Mouse (Mus musculus): ENCODE results near the gene 1700102P08Rik. TPM values are rescaled to one million over a fixed set of nuclear protein-coding genes. Genes with fewer than 3 reads are reported as not detected.

The 1700102P08Rik gene
- polyA plus RNA-seq, 1 experiment from 2014 or later: 2.2 TPM

DNA sequence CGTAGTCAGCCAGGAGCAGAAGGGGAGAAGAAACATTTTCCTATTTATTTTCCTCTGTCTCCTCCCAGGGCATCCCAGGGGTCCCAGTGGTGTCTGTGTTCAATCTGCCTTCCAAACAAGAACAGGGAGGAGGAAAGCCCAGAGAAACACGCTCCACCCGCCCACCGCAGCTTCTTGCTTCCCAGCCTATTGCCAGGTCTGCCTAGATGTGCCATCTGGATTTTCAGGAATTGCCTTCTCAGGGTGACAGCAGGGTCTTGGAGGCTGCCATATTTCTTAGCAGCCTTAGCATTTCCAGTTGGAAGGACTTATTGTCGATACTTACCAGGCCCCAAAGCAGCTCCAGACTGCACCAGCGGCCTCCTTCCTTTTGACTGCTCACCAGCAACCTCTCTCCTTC, 46.6 kb downstream of the 1700102P08Rik start:
- DNase-seq (ENCODE audit: low spot score) (no peak), ATAC-seq (ENCODE audit: low FRiP score) (no peak)
- no peak overlapping the region for H3K9ac ChIP-seq
- no peaks in the 10 kb centered on the region for H3K27me3 ChIP-seq (ENCODE audit: control insufficient read depth, insufficient read depth, low read length)
- no peak overlapping the region for H3K4me3 ChIP-seq (replicated peaks; ENCODE audit: low read length)
- H3K27ac ChIP-seq: no peak overlapping the region
- no peaks in the 10 kb centered on the region for H3K36me3 ChIP-seq (replicated peaks; ENCODE audit: control insufficient read depth, insufficient read depth)
- H3K4me2 ChIP-seq (replicated peaks): no peak overlapping the region
- H3K4me1 ChIP-seq (replicated peaks; ENCODE audit: control insufficient read depth, insufficient read depth, low read length): 0 out of 2 replicates have a peak, but pooled peaks cover 4% of the 10 kb centered on the region
- no peaks in the 10 kb centered on the region for H3K9me3 ChIP-seq (ENCODE audit: control insufficient read depth, low read length)
- 89% methylated on average over 6 of the region's 6 CpGs for WGBS

DNA sequence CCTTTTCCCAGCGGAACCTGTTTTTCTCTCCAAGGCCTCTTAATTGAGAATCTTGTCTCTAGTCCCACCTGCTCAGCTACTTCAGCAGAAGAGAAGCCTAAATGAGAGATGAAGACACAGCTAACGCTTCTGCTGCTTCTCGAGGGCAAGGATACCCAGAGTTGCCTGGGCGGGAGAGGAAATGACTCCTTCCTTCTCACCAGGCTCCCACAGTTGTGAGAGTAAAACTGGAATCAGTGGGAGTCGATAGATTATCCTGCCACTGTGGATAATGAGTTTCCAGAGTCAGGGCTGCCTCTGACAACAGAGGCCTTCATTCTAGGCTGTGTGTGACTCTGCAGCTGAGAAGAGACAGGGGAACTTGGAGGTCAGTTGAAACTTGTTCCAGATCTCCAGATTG, 47.9 kb downstream of the 1700102P08Rik start:
- Histone ChIP-seq H3K4me1 (replicated peaks; ENCODE audit: control insufficient read depth, insufficient read depth, low read length) (0 out of 2 replicates have a peak, but pooled peaks cover 4% of the 10 kb centered on the region), H3K4me3 (replicated peaks; ENCODE audit: low read length) (no peak overlapping the region), H3K9me3 (ENCODE audit: control insufficient read depth, low read length) (no peaks in the 10 kb centered on the region), H3K9ac (no peak overlapping the region), H3K27ac (no peak overlapping the region), H3K36me3 (replicated peaks; ENCODE audit: control insufficient read depth, insufficient read depth) (no peaks in the 10 kb centered on the region), H3K4me2 (replicated peaks) (no peak overlapping the region), H3K27me3 (ENCODE audit: control insufficient read depth, insufficient read depth, low read length) (no peaks in the 10 kb centered on the region)
- 82% methylated on average over 5 of the region's 5 CpGs for WGBS
- ATAC-seq (ENCODE audit: low FRiP score): no peak
- no peak for DNase-seq (ENCODE audit: low spot score)

DNA sequence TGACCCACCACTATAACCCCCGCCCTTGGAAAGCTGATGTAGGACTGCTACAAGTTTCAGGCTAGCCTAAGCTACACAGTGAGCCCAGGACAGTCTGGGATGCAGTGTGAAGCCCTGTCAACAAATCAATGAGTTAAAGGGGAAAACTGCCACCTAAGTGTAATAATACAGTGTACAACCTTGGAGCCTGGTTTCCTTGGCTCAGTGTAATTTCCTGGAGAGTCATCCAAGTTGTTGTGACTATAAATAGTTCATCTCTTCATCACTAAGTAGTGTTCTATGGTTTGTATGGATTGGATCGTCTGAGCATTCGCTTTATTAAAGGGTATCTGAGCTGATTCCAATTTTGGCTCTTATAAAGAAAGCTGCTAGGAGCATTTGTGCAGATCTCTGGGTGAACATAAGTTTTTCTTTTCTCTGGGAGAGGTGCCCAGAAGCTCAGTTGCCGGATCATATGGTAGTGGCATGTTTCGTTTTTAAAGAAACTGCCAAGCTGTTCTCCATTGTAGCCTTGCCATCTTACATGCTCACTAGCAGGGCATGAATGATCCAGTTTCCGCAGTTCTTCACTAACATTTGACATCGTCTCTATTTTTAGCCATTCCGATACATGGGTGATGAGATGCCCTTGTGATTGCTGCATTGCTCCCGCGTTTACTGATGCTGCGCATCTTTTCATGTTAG, 48.8 kb downstream of the 1700102P08Rik start:
- WGBS: 91% methylated on average over 11 of the region's 11 CpGs
- no peak overlapping the region for H3K27ac ChIP-seq
- ATAC-seq (ENCODE audit: low FRiP score) (no peak), DNase-seq (ENCODE audit: low spot score) (no peak)
- H3K4me1 ChIP-seq (replicated peaks; ENCODE audit: control insufficient read depth, insufficient read depth, low read length): 0 out of 2 replicates have a peak, but pooled peaks cover 3% of the 10 kb centered on the region
- H3K36me3 ChIP-seq (replicated peaks; ENCODE audit: control insufficient read depth, insufficient read depth): no peaks in the 10 kb centered on the region
- no peak overlapping the region for H3K9ac ChIP-seq
- H3K4me3 ChIP-seq (replicated peaks; ENCODE audit: low read length): no peak overlapping the region
- H3K9me3 ChIP-seq (ENCODE audit: control insufficient read depth, low read length): no peaks in the 10 kb centered on the region
- no peak overlapping the region for H3K4me2 ChIP-seq (replicated peaks)
- H3K27me3 ChIP-seq (ENCODE audit: control insufficient read depth, insufficient read depth, low read length): no peaks in the 10 kb centered on the region

DNA sequence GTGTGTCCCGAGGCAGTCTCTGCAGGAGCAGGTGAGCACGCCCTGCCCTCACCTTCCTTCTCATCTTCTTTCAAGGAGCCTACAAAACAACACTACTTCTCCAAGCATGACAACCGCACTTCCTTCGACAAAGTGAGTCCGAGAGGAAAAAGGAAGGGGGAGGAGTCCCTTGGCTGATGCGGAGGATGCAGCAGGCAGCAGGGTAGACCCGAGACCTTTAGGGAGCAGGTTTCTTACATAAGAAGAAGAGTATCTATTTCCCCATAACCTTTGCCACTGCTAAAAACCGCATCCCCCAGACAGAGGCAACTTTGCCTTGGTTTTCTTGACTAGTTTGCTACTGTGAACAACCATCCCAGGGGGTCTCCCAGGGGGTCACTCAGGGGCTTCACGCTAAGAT, 52.5 kb downstream of the 1700102P08Rik start:
- Histone ChIP-seq H3K36me3 (replicated peaks; ENCODE audit: control insufficient read depth, insufficient read depth) (peaks cover 19% of the 10 kb centered on the region), H3K4me2 (replicated peaks) (no peak overlapping the region), H3K4me1 (replicated peaks; ENCODE audit: control insufficient read depth, insufficient read depth, low read length) (peaks cover 11% of the 10 kb centered on the region), H3K27ac (no peak overlapping the region), H3K9me3 (ENCODE audit: control insufficient read depth, low read length) (no peaks in the 10 kb centered on the region), H3K27me3 (ENCODE audit: control insufficient read depth, insufficient read depth, low read length) (no peaks in the 10 kb centered on the region), H3K9ac (no peak overlapping the region), H3K4me3 (replicated peaks; ENCODE audit: low read length) (no peak overlapping the region)
- WGBS: 59% methylated on average over 9 of the region's 9 CpGs
- DNase-seq (ENCODE audit: low spot score) (no peak), ATAC-seq (ENCODE audit: low FRiP score) (no peak)

DNA sequence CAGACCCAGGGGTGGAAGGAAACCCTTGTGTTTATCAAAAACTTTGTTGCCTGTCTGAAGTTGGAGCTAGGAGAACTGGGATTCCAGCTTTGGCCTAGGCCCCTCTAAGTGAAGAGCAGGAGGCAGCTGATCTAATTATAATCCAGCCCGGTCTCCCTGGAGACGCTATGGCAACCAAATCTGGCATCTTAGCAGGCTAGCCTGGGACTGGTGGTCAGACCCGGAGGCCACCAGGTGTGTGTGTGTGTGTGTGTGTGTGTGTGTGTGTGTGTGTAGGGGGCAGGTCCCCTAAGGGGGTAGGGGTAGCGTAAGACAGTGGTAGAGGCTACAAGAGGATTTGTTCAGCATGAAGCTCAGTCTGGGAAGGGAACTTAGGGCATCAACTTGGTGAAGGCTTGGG, 57.3 kb downstream of the 1700102P08Rik start:
- H3K4me2 ChIP-seq (replicated peaks): peak overlapping the region; percentile 60
- H3K9ac ChIP-seq: peak overlapping the region; percentile 74
- peak; percentile 43 for ATAC-seq (ENCODE audit: low FRiP score)
- no peaks in the 10 kb centered on the region for H3K9me3 ChIP-seq (ENCODE audit: control insufficient read depth, low read length)
- H3K4me3 ChIP-seq (replicated peaks; ENCODE audit: low read length): peak overlapping the region; percentile 48
- H3K4me1 ChIP-seq (replicated peaks; ENCODE audit: control insufficient read depth, insufficient read depth, low read length): peaks cover 43% of the 10 kb centered on the region
- peak overlapping the region; percentile 85 for H3K27ac ChIP-seq
- H3K36me3 ChIP-seq (replicated peaks; ENCODE audit: control insufficient read depth, insufficient read depth): peaks cover 19% of the 10 kb centered on the region
- WGBS: 21% methylated on average over 4 of the region's 4 CpGs
- peak; percentile 74 for DNase-seq (ENCODE audit: low spot score)
- no peaks in the 10 kb centered on the region for H3K27me3 ChIP-seq (ENCODE audit: control insufficient read depth, insufficient read depth, low read length)

DNA sequence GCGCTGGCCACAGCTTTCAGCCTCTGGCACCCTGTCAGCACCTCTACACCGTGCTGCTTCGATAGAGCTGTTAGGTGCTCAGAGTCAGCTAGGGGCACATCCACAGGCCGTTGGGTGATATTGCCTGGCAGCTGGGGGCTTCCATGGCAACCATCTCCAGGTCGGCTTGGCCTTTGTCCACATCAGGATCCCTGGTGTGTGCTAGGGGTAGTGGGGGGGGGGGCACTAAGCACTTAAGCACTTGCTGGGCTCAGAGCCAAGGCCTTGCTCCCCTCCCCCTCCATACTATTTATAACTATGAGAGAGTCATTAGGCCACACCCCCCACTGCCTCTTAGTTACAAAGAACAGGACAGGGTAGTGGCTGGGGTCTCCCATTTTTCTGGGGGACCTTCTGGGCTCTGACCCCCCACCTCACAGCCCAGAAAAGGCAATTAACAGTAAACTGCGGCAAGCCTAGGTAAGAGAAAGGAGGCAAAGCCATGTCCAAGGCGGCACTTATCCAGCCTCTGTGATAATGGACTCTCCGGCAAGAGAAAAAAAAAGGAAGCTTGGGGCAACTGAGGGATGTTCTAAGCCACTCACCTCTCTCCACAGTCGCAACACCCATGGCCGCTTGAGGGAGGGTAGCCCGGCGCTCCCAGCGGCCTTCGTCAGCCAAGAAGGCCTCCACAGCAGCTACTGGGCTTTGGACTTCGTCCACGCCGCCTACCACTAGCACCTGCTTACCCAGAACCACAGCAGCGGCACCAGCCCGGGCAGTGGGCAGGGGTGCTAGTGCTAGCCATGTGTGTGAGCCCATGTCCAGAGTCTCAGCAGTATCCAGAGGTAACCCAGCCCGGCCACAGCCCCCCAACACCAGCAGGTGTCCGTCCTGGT, 57.9 kb downstream of the 1700102P08Rik start:
- H3K9me3 ChIP-seq (ENCODE audit: control insufficient read depth, low read length): no peaks in the 10 kb centered on the region
- peak overlapping the region; percentile 74 for H3K9ac ChIP-seq
- peak; percentile 39 for ATAC-seq (ENCODE audit: low FRiP score)

DNA sequence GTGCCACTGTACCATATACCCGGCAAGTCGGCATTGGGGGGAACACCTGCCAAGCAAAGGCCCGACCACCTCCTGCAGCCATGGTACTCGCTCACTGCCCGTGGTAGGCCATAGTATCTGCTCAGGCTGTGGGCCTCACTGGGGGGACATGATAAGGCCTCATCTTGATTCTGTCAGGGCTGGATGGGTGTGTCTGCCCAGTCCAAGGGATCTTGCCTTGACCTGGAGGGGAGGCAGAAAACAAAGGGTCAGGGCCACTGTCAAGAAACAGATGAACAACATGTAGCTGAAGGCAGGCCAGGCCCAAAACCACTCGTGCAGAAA, 58.5 kb downstream of the 1700102P08Rik start:
- Histone ChIP-seq H3K9ac (peak overlapping the region; percentile 74), H3K9me3 (ENCODE audit: control insufficient read depth, low read length) (no peaks in the 10 kb centered on the region), H3K4me3 (replicated peaks; ENCODE audit: low read length) (peak overlapping the region; percentile 48), H3K27me3 (ENCODE audit: control insufficient read depth, insufficient read depth, low read length) (no peaks in the 10 kb centered on the region), H3K4me1 (replicated peaks; ENCODE audit: control insufficient read depth, insufficient read depth, low read length) (peaks cover 43% of the 10 kb centered on the region), H3K4me2 (replicated peaks) (peak overlapping the region; percentile 60), H3K36me3 (replicated peaks; ENCODE audit: control insufficient read depth, insufficient read depth) (peaks cover 19% of the 10 kb centered on the region), H3K27ac (peak overlapping the region; percentile 85)
- ATAC-seq (ENCODE audit: low FRiP score): no peak
- 78% methylated on average over 6 of the region's 6 CpGs for WGBS
- DNase-seq (ENCODE audit: low spot score): no peak

More for the DNA sequence above, 57.9 kb downstream of the 1700102P08Rik start:
- peak; percentile 73 for DNase-seq (ENCODE audit: low spot score)
- peak overlapping the region; percentile 60 for H3K4me2 ChIP-seq (replicated peaks)
- WGBS: 48% methylated on average over 21 of the region's 21 CpGs
- H3K27me3 ChIP-seq (ENCODE audit: control insufficient read depth, insufficient read depth, low read length): no peaks in the 10 kb centered on the region
- H3K4me1 ChIP-seq (replicated peaks; ENCODE audit: control insufficient read depth, insufficient read depth, low read length): peaks cover 43% of the 10 kb centered on the region
- H3K36me3 ChIP-seq (replicated peaks; ENCODE audit: control insufficient read depth, insufficient read depth): peaks cover 19% of the 10 kb centered on the region
- peak overlapping the region; percentile 48 for H3K4me3 ChIP-seq (replicated peaks; ENCODE audit: low read length)
- H3K27ac ChIP-seq: peak overlapping the region; percentile 85

DNA sequence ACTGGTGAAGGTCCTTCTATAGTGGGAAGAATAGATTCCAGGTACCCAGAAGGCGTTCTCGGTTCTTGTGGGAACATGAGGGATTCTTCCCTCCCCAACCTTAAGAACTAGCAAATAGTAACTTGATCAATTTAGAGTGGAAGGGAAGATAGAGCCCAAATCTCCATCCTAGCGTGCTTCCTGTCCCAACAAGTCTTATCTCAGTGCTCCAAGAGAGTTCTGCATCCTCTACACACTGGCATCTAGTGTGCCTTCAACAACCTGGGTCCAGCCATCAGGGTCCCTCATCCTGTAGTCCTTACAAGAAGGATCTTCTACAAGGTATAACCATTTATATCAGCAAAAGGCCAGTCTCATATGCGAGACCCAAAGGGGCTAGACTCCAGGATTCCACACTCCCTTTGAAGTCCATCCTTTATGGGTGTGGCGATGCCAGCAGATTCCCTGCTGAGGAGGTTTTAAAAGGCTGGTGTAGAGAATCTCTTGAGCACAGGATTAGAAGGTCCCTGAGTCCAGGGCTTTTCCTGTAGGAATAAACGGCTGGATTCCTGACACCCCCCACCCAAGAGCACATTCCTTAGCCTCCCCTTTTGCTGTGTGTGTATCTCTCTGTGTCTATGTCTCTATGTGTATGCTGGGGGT, 59.0 kb downstream of the 1700102P08Rik start:
- no peaks in the 10 kb centered on the region for H3K27me3 ChIP-seq (ENCODE audit: control insufficient read depth, insufficient read depth, low read length)
- H3K9ac ChIP-seq: peak overlapping the region; percentile 74
- H3K4me1 ChIP-seq (replicated peaks; ENCODE audit: control insufficient read depth, insufficient read depth, low read length): peaks cover 43% of the 10 kb centered on the region
- no peaks in the 10 kb centered on the region for H3K9me3 ChIP-seq (ENCODE audit: control insufficient read depth, low read length)
- peak overlapping the region; percentile 48 for H3K4me3 ChIP-seq (replicated peaks; ENCODE audit: low read length)
- H3K27ac ChIP-seq: peak overlapping the region; percentile 76
- H3K36me3 ChIP-seq (replicated peaks; ENCODE audit: control insufficient read depth, insufficient read depth): peaks cover 19% of the 10 kb centered on the region
- 51% methylated on average over 6 of the region's 6 CpGs for WGBS
- H3K4me2 ChIP-seq (replicated peaks): peak overlapping the region; percentile 60
- DNase-seq (ENCODE audit: low spot score) (no peak), ATAC-seq (ENCODE audit: low FRiP score) (no peak)

DNA sequence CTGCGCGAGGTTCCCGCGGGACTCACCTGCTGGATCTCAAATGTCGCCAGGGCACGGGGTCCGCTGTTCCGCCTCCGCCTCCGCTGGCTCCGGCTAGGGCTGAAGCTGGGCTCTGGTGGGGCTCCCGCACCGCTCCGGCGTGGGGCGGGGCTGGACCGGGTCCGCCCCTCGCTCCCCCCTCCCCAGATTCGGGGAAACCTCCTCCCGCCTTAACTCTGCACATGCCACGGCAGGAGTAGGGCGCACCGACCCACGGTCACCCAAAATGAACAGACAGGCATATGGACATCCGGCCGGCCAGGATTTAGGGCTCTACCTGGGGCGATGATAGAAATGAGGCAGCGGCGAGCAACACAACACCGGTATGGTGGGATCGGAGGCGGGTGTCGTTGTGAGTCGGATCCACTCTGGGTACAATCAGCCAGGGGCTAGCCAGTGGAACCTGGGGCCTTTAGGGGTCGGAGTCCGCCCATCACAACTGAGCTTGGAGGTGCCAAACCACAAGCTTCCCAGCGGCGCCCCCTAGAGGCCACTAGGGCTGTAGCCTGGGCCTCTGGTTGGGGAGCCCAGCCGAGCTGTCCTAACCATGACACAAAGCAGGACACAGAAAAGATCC, 59.8 kb downstream of the 1700102P08Rik start:
- H3K4me1 ChIP-seq (replicated peaks; ENCODE audit: control insufficient read depth, insufficient read depth, low read length): peaks cover 43% of the 10 kb centered on the region
- H3K27ac ChIP-seq: peak overlapping the region; percentile 76
- peak overlapping the region; percentile 74 for H3K9ac ChIP-seq
- peak; percentile 88 for ATAC-seq (ENCODE audit: low FRiP score)
- peaks cover 16% of the 10 kb centered on the region for H3K36me3 ChIP-seq (replicated peaks; ENCODE audit: control insufficient read depth, insufficient read depth)
- peak; percentile 92 for DNase-seq (ENCODE audit: low spot score)
- peak overlapping the region; percentile 60 for H3K4me2 ChIP-seq (replicated peaks)
- no peaks in the 10 kb centered on the region for H3K9me3 ChIP-seq (ENCODE audit: control insufficient read depth, low read length)
- WGBS: under 1% methylated on average over 40 of the region's 40 CpGs
- peak overlapping the region; percentile 48 for H3K4me3 ChIP-seq (replicated peaks; ENCODE audit: low read length)
- H3K27me3 ChIP-seq (ENCODE audit: control insufficient read depth, insufficient read depth, low read length): no peaks in the 10 kb centered on the region

Data from hindbrain, embryonic 14.5 days (tissue).